Mouse (Mus musculus) liver, postnatal 0 days (tissue): ENCODE measurements at regions not wholly inside any gene's neighbourhood (a gene's known extent, or its start where the extent isn't known, plus 50 kb on each side); places are given as distances from the start of the nearest gene placed in this dataset.

Experiments used
- ATAC-seq: fragments of 200-750 bp; cut with Nextera tagmentation; 2 replicates; pipeline ENCODE4 v1.8.0; 2017; ENCODE audit warnings: mild to moderate bottlenecking, moderate library complexity
- DNase-seq: peaks from one replicate; pipeline ENCODE4 v3.0.0-alpha.2; 2016
- H3K27ac ChIP-seq: fragments of 300-500 bp; sonication (generic); 2 replicates; pipeline ENCODE4 v1.5.1; 2014; ENCODE audit warnings: antibody characterized with exemption, moderate library complexity, mild to moderate bottlenecking, low read depth
- H3K27me3 ChIP-seq: fragments of 300-500 bp; sonication (generic); 2 replicates; pipeline ENCODE4 v1.6.1; 2014; ENCODE audit warnings: low read length, control low read depth, mixed read lengths; ENCODE audit not compliant: insufficient read depth
- H3K36me3 ChIP-seq: fragments of 300-500 bp; sonication (generic); replicated peaks from 2 replicates; pipeline ENCODE4 v1.6.1; 2014; ENCODE audit warnings: mild to moderate bottlenecking, control low read depth, low read length, moderate library complexity, mixed read lengths; ENCODE audit not compliant: insufficient read depth
- H3K4me1 ChIP-seq: fragments of 300-500 bp; sonication (generic); 2 replicates; pipeline ENCODE4 v1.6.1; 2014; ENCODE audit warnings: antibody characterized with exemption, mild to moderate bottlenecking, control low read depth; ENCODE audit not compliant: insufficient read depth
- H3K4me2 ChIP-seq: fragments of 300-500 bp; sonication (generic); 2 replicates; pipeline ENCODE4 v1.6.1; 2014; ENCODE audit warnings: low read depth, mild to moderate bottlenecking, low read length, moderate library complexity, mixed read lengths
- H3K4me3 ChIP-seq: fragments of 300-500 bp; sonication (generic); 2 replicates; pipeline ENCODE4 v1.5.1; 2014; ENCODE audit warnings: low read depth, low read length
- H3K9ac ChIP-seq: fragments of 300-500 bp; sonication (generic); replicated peaks from 2 replicates; pipeline ENCODE4 v1.6.1; 2014; ENCODE audit warnings: mild to moderate bottlenecking, moderate library complexity
- H3K9me3 ChIP-seq: fragments of 300-500 bp; sonication (generic); 2 replicates; pipeline ENCODE4 v1.6.1; 2016; ENCODE audit warnings: mild to moderate bottlenecking, control low read depth, low read length, mixed read lengths
- CTCF ChIP-seq: sonication (generic); IDR thresholded peaks from 2 replicates; pipeline ENCODE4 v1.5.1; 2016; ENCODE audit warnings: antibody characterized with exemption, low read depth
- EP300 ChIP-seq: IDR thresholded peaks from 2 replicates; pipeline ENCODE4 v1.6.1; 2016; ENCODE audit warnings: antibody characterized with exemption, low read depth, mild to moderate bottlenecking
- WGBS: fragments of 180-500 bp; shearing (Covaris S2); extraction: QIAGEN DNeasy Blood & Tissue Kit; methylation state at CpG from one replicate; pipeline ENCODE4 v1.1.7; 2014; ENCODE audit not compliant: insufficient replicate concordance; 5-methylcytosine and 5-hydroxymethylcytosine counted together

DNA sequence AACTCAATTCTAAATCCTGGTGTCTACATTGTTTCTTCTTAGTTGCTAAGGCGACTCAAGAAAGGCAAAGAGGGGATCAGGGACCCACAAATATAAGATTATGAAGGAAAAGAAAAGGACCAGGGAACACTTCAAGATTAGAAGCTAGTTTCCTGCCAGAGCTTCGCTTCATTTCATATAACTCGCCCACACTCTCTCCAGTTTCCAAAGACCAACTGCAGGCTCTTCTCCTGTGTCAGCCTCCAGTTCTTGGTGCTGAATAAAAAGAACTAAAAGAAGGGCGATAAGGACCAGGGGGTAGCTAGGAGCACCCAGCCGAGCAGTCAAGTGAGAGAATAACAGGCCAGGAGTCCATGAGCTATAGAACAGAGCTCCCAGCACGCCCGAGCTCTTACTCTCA lies 59.7 kb upstream of the Picalm start:
- Histone ChIP-seq H3K27me3 (no peaks in the 10 kb centered on the region), H3K9me3 (no peaks in the 10 kb centered on the region), H3K4me3 (no peak overlapping the region), H3K9ac (no peak overlapping the region), H3K27ac (peak overlapping the region; percentile 1; the same call in 1 of the 2 replicates), H3K4me1 (peaks cover 50% of the 10 kb centered on the region), H3K36me3 (no peaks in the 10 kb centered on the region), H3K4me2 (no peak overlapping the region)
- TF ChIP-seq CTCF (no peak), EP300 (no peak)
- ATAC-seq (no peak), DNase-seq (no peak)
- WGBS = 90% methylated on average over 7 of the region's 7 CpGs

DNA sequence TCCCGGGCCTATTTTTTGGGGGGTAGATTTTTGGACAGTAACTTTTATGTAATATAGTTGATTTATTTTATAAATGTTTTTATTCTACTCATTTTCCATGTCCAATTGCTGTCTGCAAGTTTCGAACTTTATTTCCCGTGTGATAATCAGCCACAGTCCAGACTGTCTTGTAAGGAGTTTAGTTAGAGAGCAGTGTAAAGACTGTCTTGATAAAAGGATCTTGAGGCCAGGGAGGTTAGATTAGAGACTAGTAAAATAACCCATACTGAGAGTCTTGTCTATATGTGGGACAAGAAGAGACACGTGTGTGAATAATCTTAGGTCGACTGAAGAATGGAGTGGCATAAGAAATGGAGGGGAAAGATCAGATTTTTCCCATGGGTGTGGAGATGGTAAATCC lies 56.1 kb upstream of the Picalm start:
- DNase-seq = no peak
- Histone ChIP-seq H3K9ac (no peak overlapping the region), H3K4me3 (no peak overlapping the region), H3K27me3 (no peaks in the 10 kb centered on the region), H3K4me2 (no peak overlapping the region), H3K4me1 (peaks cover 53% of the 10 kb centered on the region), H3K36me3 (no peaks in the 10 kb centered on the region), H3K27ac (peak overlapping the region; percentile 51; the same call in 1 of the 2 replicates), H3K9me3 (no peaks in the 10 kb centered on the region)
- no peak for ATAC-seq
- TF ChIP-seq EP300 (peak; percentile 40; the same call in 1 of the 2 replicates), CTCF (no peak)
- 56% methylated on average over 5 of the region's 5 CpGs for WGBS

DNA sequence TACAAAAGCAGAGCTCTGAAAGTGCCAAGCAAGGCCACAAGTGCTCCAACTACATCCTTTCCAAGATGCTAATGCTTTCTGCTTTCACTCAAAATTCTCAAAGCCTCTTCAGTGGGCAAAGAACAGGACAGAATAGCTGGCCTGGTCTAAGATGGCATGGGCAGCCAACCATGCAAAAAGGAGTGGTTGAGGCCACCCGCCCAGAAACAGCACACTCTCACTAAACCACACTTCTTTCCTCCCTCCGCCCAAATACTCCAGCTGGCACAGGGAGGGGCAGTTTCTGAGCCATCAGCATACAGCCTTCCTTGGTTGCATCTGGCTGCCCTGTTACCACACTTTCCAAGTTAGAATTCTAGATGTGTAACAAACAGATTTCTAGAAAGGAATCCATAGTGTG lies 55.4 kb upstream of the Picalm start:
- TF ChIP-seq EP300 (no peak), CTCF (no peak)
- 44% methylated on average over 2 of the region's 2 CpGs for WGBS
- peak; percentile 49 for DNase-seq
- Histone ChIP-seq H3K9ac (no peak overlapping the region), H3K27me3 (no peaks in the 10 kb centered on the region), H3K27ac (peak overlapping the region; percentile 51; the same call in 1 of the 2 replicates), H3K4me3 (no peak overlapping the region), H3K4me1 (peaks cover 52% of the 10 kb centered on the region), H3K36me3 (no peaks in the 10 kb centered on the region), H3K9me3 (no peaks in the 10 kb centered on the region), H3K4me2 (peak overlapping the region; percentile 10; the same call in 1 of the 2 replicates)
- ATAC-seq = peak; percentile 71

DNA sequence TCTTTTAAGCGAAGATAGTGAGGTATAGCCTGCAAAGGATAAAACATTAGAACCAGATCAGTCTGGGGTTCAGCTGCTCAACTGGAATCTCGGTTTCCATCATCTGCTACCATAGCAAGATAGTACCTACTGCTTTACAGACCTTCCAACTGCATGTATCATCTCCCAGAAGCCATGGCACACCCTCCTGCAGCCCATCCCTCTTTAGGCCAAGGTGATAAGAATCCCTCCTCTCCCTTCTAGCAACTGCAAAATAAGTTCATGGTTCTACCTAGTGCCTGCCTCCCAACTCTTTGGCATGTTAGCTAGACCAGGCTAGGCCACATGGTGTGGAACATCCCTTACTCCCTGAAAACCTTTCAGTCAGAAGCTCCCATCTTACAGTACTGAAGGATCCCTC lies 52.4 kb upstream of the Picalm start:
- DNase-seq (no peak), ATAC-seq (no peak)
- H3K27ac ChIP-seq = peak overlapping the region; percentile 46; the same call in 1 of the 2 replicates
- TF ChIP-seq CTCF = no peak
- TF ChIP-seq EP300 = 0 out of 2 replicates have a peak, but pooled peaks have one; percentile 28
- no peaks in the 10 kb centered on the region for H3K9me3 ChIP-seq
- no peaks in the 10 kb centered on the region for H3K27me3 ChIP-seq
- peak overlapping the region; percentile 18; the same call in 1 of the 2 replicates for H3K4me2 ChIP-seq
- WGBS = 63% methylated on average over 2 of the region's 2 CpGs
- peaks cover 72% of the 10 kb centered on the region for H3K4me1 ChIP-seq
- H3K9ac ChIP-seq = no peak overlapping the region
- H3K4me3 ChIP-seq = no peak overlapping the region
- H3K36me3 ChIP-seq = no peaks in the 10 kb centered on the region

DNA sequence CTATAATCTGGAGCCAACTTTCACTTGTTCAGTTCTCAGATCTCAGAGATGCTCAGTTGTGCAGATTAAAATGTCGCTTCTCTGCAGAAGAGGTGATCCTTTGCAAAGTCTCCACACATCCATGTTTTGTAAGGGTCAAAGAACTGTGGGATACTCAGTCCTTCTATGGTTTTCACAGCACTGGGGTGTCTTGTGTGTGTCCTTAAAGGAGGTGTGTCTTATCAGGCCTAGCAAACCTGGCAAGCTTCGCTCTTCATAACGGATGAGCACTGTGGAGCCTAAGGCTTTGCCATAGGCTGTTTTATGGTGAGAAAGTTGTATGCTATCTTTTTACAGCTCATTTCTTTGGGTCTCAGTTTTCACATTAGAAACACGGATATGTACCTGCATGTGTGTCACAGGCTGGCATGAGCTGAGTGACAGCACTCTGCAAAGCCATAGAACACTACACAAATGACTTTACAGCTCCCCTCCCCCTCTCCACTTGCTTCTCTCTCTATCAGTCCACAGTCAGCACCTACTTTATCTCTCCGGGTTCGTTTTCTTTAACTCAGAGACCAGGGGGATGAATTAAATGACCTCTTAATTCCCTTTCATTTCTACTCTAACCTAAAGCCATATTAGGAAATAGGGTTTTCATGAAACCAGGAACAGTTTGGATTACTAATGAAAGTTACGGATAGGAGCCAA lies 49.8 kb upstream of the Picalm start:
- peak; percentile 87 for ATAC-seq
- peak overlapping the region; percentile 51 for H3K4me2 ChIP-seq
- peak overlapping the region; percentile 34 for H3K27ac ChIP-seq
- no peak for DNase-seq
- H3K9ac ChIP-seq = no peak overlapping the region
- H3K4me1 ChIP-seq = peaks cover 59% of the 10 kb centered on the region
- WGBS = 40% methylated on average over 7 of the region's 7 CpGs
- peak; percentile 89 for TF ChIP-seq EP300
- no peak for TF ChIP-seq CTCF
- 0 out of 2 replicates have a peak overlapping the region, but pooled peaks have one; percentile 1 for H3K4me3 ChIP-seq
- no peaks in the 10 kb centered on the region for H3K9me3 ChIP-seq
- no peaks in the 10 kb centered on the region for H3K36me3 ChIP-seq
- no peaks in the 10 kb centered on the region for H3K27me3 ChIP-seq
